Mouse (Mus musculus): ENCODE measurements around the gene Olfr1402. TPM values are rescaled to one million over a fixed set of nuclear protein-coding genes. Genes with fewer than 3 reads are reported as not detected.

Olfr1402 gene
- polyA plus RNA-seq (2017; shearing (Covaris generic)), result under 1 TPM in 1 of 2 experiments, not detected in 1; 0.04 TPM

GRCm38 (mm10) chr3:97421920-97422319, at the start of gene Olfr1402:
Gene Olfr1402, minus strand, starts transcription at chr3:97422020.

Other genes with a start within 250 kb of the Olfr1402 start
- gene Bcl9, start 124.1 kb downstream of the Olfr1402 start, polyA plus RNA-seq (2017; shearing (Covaris generic)), result 10 to 100 TPM in 1 of 2 experiments, 1 to 10 TPM in 1; 6.2 to 10.0 TPM
- 10 to 100 TPM; 38.9 to 41.9 TPM for gene Chd1l, start 188.2 kb upstream of the Olfr1402 start, polyA plus RNA-seq (2017; shearing (Covaris generic))
- 1 to 10 TPM; 8.6 TPM for gene Fmo5, start 206.8 kb upstream of the Olfr1402 start, polyA plus RNA-seq (2017; shearing (Covaris generic))
- 1 to 10 TPM; 2.2 to 2.4 TPM for gene Prkab2, start 236.2 kb upstream of the Olfr1402 start, polyA plus RNA-seq (2017; shearing (Covaris generic))